ENCODE assay signal across 35 mouse cellular contexts in genomic region chr12:25861100-25861499, GRCm38 (mm10).
"Had no signal": no experiment of that assay in that cellular context is flagged by ENCODE, and none has a peak within 500 bp of the region (broad histone marks: within the 10 kb centered on the region; RNA-seq: fewer than 3 reads in every experiment).

No protein-coding gene starts in this region.

- ATAC-seq: hindbrain, embryonic 16.5 days; hindbrain, postnatal 0 days; inflammation-experienced regulatory T-cells, adult 6 months; intestine, embryonic 15.5 days; intestine, embryonic 16.5 days; intestine, postnatal 0 days had no signal

- H3K27me3 ChIP-seq: heart, embryonic 12.5 days; heart, embryonic 13.5 days; heart, embryonic 15.5 days; hindbrain, embryonic 12.5 days; hindbrain, embryonic 13.5 days; hindbrain, embryonic 15.5 days; intestine, embryonic 15.5 days; kidney, embryonic 15.5 days had no signal

- H3K4me3 ChIP-seq: heart, embryonic 10.5 days; heart, embryonic 12.5 days; heart, embryonic 13.5 days; heart, embryonic 15.5 days; hindbrain, embryonic 10.5 days; hindbrain, embryonic 12.5 days; hindbrain, embryonic 13.5 days; hindbrain, embryonic 15.5 days; intestine, embryonic 15.5 days; kidney, embryonic 15.5 days; layer of hippocampus, adult 2 months had no signal

- DNase-seq: heart, postnatal 10 days; heart, postnatal 14 days; heart, postnatal 36 days; heart, postnatal 4 days; kidney, adult 11 months; kidney, adult 18-20 months; kidney, adult 2 months; kidney, adult 8-10 months; kidney, adult 9 months; kidney, postnatal 10 days; kidney, postnatal 14 days; kidney, postnatal 25 days; kidney, postnatal 36 days; kidney, postnatal 4 days; layer of hippocampus, adult 9-11 months; layer of hippocampus, postnatal 36 days had no signal

- H3K9me3 ChIP-seq: heart, embryonic 10.5 days; heart, embryonic 15.5 days; hindbrain, embryonic 10.5 days; hindbrain, embryonic 12.5 days; hindbrain, embryonic 13.5 days; hindbrain, embryonic 15.5 days; intestine, embryonic 15.5 days; kidney, embryonic 15.5 days had no signal

- H3K9ac ChIP-seq: heart, embryonic 12.5 days; heart, embryonic 13.5 days; heart, embryonic 15.5 days; hindbrain, embryonic 12.5 days; hindbrain, embryonic 13.5 days; hindbrain, embryonic 14.5 days; hindbrain, embryonic 15.5 days; intestine, embryonic 15.5 days; kidney, embryonic 15.5 days had no signal

- H3K36me3 ChIP-seq: heart, embryonic 10.5 days; heart, embryonic 12.5 days; heart, embryonic 13.5 days; heart, embryonic 15.5 days; hindbrain, embryonic 10.5 days; hindbrain, embryonic 12.5 days; hindbrain, embryonic 13.5 days; hindbrain, embryonic 15.5 days; intestine, embryonic 15.5 days; kidney, embryonic 15.5 days had no signal

- H3K4me1 ChIP-seq: heart, embryonic 10.5 days; heart, embryonic 12.5 days; heart, embryonic 13.5 days; heart, embryonic 15.5 days; hindbrain, embryonic 10.5 days; hindbrain, embryonic 12.5 days; hindbrain, embryonic 13.5 days; hindbrain, embryonic 15.5 days; intestine, embryonic 15.5 days had no signal

- H3K4me2 ChIP-seq: heart, embryonic 11.5 days; heart, embryonic 12.5 days; heart, embryonic 13.5 days; heart, embryonic 15.5 days; hindbrain, embryonic 12.5 days; hindbrain, embryonic 13.5 days; hindbrain, embryonic 14.5 days; hindbrain, embryonic 15.5 days; intestine, embryonic 15.5 days; kidney, embryonic 15.5 days had no signal

- H3K27ac ChIP-seq: heart, embryonic 10.5 days; heart, embryonic 13.5 days; heart, embryonic 15.5 days; hindbrain, embryonic 10.5 days; hindbrain, embryonic 12.5 days; hindbrain, embryonic 13.5 days; hindbrain, embryonic 14.5 days; hindbrain, embryonic 15.5 days; hindbrain, postnatal 0 days; intestine, embryonic 15.5 days; kidney, embryonic 15.5 days; kidney, postnatal 0 days; layer of hippocampus, adult 2 months had no signal
